Mouse (Mus musculus): ENCODE data around the gene Mmd2.

Gene Mmd2

DNA sequence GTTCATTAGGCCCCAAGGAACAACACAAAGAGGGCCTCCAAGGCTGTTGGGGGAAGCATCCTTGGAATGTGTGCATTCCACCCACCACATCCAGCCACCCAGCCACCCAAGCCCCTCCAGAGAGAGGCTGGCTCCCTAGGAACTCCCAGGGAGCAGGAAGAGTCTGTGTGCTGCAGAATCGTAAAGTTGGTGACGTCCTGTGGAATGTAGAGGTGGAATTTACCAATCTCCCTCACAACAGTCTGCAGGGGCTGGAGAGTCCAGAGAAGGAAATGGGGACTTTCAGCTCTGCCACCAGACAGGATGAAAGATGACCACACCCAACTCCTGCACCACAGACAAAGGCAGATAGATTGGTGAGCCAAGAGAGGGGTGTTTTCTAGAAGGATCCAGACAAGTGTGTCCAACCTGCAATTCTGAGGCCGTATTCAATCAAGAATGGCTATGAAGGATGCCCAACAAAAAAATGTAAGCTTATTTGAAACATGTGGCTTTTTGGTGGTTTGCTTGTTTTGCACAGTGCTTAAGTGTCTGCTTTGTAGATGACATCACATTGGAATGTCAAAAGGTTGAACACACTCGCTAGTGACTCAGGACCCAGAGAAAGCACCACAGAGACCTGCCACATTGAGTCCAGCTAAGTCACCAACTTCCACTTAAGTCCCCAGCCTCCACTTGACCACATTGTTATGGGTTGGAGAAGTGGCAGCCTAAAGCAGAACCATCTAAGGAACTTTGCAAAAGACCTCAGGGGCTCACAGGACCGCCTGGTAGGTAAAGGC, 63.4 kb downstream of the Mmd2 start:
- DNase-seq (ENCODE audit: low spot score) = no peak

DNA sequence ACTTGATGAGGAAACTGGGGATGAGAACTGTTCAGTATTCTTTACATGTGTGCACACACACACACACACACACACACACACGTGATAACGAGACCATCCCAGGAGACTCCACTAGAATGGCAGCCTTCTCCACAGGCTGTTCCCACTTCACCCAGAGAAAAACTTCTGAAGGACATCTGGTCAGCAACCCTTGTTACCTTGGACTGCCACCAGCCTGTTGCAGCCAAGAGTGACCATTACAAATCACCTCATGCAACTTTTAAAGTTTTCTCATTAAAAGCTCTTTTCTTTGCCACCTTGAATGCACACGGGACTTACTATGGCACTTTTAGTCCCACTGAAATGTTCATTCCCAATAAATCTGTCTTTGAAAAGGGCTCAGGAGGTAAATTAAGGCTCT, 71.3 kb downstream of the Mmd2 start:
- no peak for DNase-seq (ENCODE audit: low spot score)

- DNase-seq (ENCODE audit: low spot score) = no peak
Measured at GRCm38 (mm10) chr5:142535388-142535787, 73.2 kb downstream of the Mmd2 start.

DNA sequence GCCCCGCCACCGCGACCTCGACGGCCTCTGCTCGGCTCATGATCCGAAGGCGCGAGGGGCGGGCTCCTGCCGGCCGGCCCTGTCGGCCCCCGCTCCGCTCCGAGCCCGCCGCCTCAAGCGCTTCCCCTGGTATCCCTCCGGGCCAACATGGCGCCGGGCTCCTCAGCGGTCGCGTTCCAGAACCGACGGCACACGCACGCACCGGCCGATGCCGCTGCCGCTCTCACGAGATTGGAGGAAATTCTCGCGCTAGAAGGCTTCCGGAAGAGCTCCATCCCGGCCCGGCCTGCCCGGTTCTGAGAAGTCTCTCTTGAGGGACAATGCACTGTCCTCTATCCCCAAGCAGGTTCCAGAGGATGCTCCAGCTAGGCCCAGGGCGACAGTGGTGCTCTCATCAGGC, 78.7 kb downstream of the Mmd2 start, which contains the start of gene Papolb:
TSS of gene Papolb (minus strand) at position 162 of the 400 bp plus-strand sequence.
- DNase-seq (ENCODE audit: low spot score) = no peak

DNA sequence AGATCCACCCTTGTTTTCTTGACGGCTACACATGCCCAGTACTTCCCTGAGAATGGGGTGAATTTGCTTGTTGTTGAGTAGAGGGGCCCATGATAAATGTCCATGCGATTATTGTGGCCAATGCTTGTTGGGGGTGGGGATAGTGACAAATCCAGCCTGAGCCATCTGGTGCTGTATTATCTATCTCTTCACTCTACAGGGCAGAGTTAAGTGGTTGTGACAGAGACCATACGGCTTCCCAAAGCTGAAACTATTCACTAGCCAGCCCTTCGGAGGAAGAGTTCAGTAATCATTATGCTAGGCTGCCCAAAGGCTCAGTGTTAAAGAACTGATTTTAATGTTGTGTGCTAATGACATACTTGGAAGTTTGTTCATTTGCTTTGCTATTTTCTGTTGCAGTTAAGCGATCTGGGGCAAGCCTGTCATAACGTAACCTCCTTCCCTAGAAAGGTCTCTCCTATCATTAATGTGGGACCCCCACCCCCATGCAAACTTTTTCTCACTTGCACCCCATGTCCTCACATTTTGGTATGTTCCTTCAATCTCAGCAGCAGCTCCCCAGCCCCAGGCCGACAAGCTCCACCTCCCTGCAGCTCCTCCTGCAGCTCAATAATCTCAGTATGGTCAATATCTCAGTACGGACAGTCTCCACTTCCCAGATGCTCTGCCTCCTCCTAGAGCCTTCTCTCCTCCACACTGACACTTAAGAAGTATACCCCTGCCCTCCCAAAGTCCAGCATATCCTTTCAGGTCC, 83.7 kb downstream of the Mmd2 start:
- no peak for DNase-seq (ENCODE audit: low spot score)

DNA sequence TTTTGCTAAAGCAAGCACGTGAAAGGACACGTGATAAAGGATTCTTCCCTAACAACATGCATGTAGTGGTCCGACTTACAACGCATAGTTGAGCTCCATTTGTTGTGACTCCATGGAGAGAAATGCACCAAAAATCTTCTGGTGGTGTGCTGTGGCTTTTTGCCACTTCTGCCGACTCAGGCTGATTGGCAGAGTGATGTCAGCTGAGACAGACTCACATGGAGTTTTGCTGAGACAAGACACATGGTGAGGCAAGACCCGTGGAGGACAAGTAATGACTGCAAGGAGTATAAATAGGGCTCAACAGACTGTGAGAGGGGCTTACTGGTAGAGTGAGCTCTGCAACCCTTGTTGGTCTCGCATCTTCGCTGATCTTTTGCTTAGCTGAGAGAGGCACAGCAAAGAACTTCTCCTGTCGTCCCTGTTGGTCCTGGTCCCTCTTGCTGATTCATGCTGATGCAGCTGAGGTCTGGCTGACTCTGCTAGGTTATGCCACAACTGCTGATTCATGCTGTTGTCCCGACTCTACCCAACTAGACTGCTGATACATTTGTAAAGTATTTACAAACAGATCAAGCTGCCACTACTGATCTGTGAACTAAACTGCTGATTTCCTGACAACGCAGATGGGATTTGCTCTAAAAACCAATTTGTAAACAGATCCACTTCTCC, 87.3 kb downstream of the Mmd2 start:
- no peak for DNase-seq (ENCODE audit: low spot score)

GRCm38 (mm10) chr5:142520360-142520759, 88.2 kb downstream of the Mmd2 start:
- DNase-seq (ENCODE audit: low spot score) = no peak

GRCm38 (mm10) chr5:142518973-142519372, 89.6 kb downstream of the Mmd2 start:
- no peak for DNase-seq (ENCODE audit: low spot score)

Measured in ovary, postnatal 14 days (tissue).